Mouse (Mus musculus): ENCODE measurements at regions not wholly inside any gene's neighbourhood (a gene's known extent, or its start where the extent isn't known, plus 50 kb on each side); places are given as distances from the start of the nearest gene placed in this dataset.
A peak's percentile ranks its signal among the peaks of the same experiment; 100 is the strongest.

DNA sequence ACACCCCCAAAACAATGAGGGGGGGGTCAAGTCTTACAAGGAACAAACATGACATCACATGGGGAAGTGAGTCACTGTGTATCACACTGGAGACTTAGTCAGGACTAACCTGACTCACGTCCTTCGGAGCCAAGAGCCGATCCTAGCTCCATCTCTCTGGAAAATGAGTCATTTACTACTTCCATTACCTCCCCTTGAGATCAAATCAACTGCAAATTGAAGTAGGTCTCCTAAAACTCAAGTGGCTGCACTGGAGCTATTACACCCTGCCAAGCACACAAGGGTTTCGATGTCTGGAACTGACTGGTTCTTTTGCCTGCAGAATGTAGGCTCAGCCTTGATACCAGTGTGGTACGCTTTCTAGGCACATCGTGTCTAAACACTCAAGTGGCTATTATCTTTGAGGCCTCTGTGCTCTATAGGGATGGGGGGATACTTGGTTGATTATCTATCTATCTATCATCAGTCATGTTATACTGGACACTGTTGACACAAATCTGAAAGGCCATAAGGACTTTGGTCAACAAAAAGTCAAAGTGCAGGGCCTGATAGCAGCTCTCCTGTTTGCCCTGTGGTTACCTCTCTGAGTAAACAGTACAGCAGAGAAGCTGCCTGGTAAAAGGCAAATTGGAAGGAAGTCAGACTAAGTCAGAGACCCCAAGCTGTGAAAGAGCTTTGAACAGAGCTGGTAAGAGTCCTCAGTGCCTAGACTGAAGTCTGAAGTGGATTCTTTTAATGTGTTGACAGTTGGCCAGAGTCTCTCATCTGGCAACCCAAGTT lies 167.5 kb upstream of the Jmjd1c start:
- H3K4me3 ChIP-seq (ENCODE audit: low read depth, low read length) = no peak overlapping the region
- H3K9me3 ChIP-seq (ENCODE audit: control insufficient read depth, low read length) = no peaks in the 10 kb centered on the region
- no peak for DNase-seq (ENCODE audit: low spot score)
- H3K4me1 ChIP-seq (replicated peaks; ENCODE audit: control insufficient read depth, insufficient read depth, low read length) = no peaks in the 10 kb centered on the region
- no peak overlapping the region for H3K4me2 ChIP-seq
- H3K9ac ChIP-seq (ENCODE audit: low read depth, low read length) = no peak overlapping the region
- H3K27ac ChIP-seq (ENCODE audit: low read depth, low read length) = no peak overlapping the region; the same call in 1 of the 2 replicates
- H3K27me3 ChIP-seq (replicated peaks; ENCODE audit: control insufficient read depth, insufficient read depth, low read length) = peaks cover 3% of the 10 kb centered on the region; the same call in 1 of the 2 replicates
- peak; percentile 58 for ATAC-seq (replicated peaks; ENCODE audit: low FRiP score)
- WGBS = 57% methylated on average over 6 of the region's 6 CpGs
- no peaks in the 10 kb centered on the region for H3K36me3 ChIP-seq (ENCODE audit: control insufficient read depth, insufficient read depth, low read length)

DNA sequence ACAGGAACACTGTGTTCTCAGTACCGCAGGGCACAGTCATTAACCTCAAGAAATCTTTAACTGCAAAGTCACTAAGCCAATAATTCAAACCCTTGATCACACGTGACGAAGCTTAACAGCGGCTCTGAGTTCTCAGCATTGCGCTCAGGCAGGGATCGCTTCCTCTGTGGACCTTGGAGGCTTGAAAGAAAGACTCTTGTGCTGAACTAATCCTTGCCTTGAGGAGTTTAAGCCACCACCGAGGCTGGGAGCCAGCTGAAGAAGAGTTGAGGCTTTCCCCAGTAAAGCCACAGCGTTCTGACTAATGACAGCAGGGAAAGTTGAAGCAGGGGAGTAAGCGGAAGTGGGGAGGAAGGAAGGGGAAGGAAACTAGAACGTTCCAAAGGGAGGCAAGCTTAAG lies 165.4 kb upstream of the Jmjd1c start:
- no peak overlapping the region for H3K9ac ChIP-seq (ENCODE audit: low read depth, low read length)
- H3K27ac ChIP-seq (ENCODE audit: low read depth, low read length) = no peak overlapping the region
- no peak for ATAC-seq (replicated peaks; ENCODE audit: low FRiP score)
- no peaks in the 10 kb centered on the region for H3K36me3 ChIP-seq (ENCODE audit: control insufficient read depth, insufficient read depth, low read length)
- H3K4me3 ChIP-seq (ENCODE audit: low read depth, low read length) = no peak overlapping the region
- H3K27me3 ChIP-seq (replicated peaks; ENCODE audit: control insufficient read depth, insufficient read depth, low read length) = no peaks in the 10 kb centered on the region
- no peaks in the 10 kb centered on the region for H3K4me1 ChIP-seq (replicated peaks; ENCODE audit: control insufficient read depth, insufficient read depth, low read length)
- H3K4me2 ChIP-seq = no peak overlapping the region
- WGBS = 51% methylated on average over 10 of the region's 10 CpGs
- no peak for DNase-seq (ENCODE audit: low spot score)
- H3K9me3 ChIP-seq (ENCODE audit: control insufficient read depth, low read length) = no peaks in the 10 kb centered on the region

DNA sequence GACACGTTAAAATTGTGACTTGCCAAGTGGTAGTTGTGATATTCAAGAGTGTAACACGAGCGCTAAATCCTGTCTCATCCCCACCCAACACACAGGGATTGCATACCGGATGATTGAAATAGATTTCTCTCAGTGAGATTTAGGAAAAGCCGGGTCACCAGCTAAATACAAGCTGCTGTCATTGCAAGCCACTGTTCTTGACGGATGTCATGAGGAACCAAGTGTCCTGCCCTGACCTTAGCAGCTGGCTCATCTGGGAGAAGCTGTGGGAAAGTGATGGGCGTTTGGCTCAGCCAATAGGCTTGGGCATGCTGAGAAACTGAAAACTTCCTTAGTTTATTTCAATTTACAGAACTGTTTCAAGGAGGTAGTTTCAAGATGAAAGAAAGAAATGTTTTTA lies 164.4 kb upstream of the Jmjd1c start:
- no peak overlapping the region for H3K4me2 ChIP-seq
- no peaks in the 10 kb centered on the region for H3K9me3 ChIP-seq (ENCODE audit: control insufficient read depth, low read length)
- H3K9ac ChIP-seq (ENCODE audit: low read depth, low read length) = no peak overlapping the region
- H3K4me1 ChIP-seq (replicated peaks; ENCODE audit: control insufficient read depth, insufficient read depth, low read length) = no peaks in the 10 kb centered on the region
- 73% methylated on average over 7 of the region's 7 CpGs for WGBS
- H3K27me3 ChIP-seq (replicated peaks; ENCODE audit: control insufficient read depth, insufficient read depth, low read length) = no peaks in the 10 kb centered on the region
- no peak for DNase-seq (ENCODE audit: low spot score)
- no peaks in the 10 kb centered on the region for H3K36me3 ChIP-seq (ENCODE audit: control insufficient read depth, insufficient read depth, low read length)
- H3K27ac ChIP-seq (ENCODE audit: low read depth, low read length) = no peak overlapping the region
- no peak overlapping the region for H3K4me3 ChIP-seq (ENCODE audit: low read depth, low read length)
- no peak for ATAC-seq (replicated peaks; ENCODE audit: low FRiP score)

DNA sequence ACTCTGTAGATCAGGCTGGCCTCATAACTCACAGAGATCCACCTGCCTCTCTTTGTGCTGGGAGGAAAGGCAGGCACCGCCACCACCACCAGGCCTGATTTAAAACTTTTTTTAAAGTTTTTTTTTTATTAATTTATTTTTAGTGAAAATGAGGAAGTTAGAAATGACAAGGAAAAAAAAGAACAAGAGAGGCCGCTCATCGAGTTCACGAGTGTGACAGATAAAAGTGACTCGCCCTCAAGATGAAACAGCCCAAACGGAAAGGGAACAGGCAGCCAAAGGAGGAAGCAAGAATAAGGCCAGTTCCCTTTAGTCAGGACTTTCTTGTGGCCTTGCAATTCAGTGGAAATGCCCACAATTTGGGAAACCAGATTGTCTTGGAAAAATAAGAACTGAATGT lies 163.4 kb upstream of the Jmjd1c start:
- Histone ChIP-seq H3K4me3 (ENCODE audit: low read depth, low read length) (no peak overlapping the region), H3K27ac (ENCODE audit: low read depth, low read length) (no peak overlapping the region), H3K27me3 (replicated peaks; ENCODE audit: control insufficient read depth, insufficient read depth, low read length) (no peaks in the 10 kb centered on the region), H3K4me1 (replicated peaks; ENCODE audit: control insufficient read depth, insufficient read depth, low read length) (no peaks in the 10 kb centered on the region), H3K9me3 (ENCODE audit: control insufficient read depth, low read length) (no peaks in the 10 kb centered on the region), H3K36me3 (ENCODE audit: control insufficient read depth, insufficient read depth, low read length) (no peaks in the 10 kb centered on the region), H3K4me2 (no peak overlapping the region), H3K9ac (ENCODE audit: low read depth, low read length) (no peak overlapping the region)
- DNase-seq (ENCODE audit: low spot score) = no peak
- ATAC-seq (replicated peaks; ENCODE audit: low FRiP score) = no peak
- WGBS = 43% methylated on average over 6 of the region's 6 CpGs

DNA sequence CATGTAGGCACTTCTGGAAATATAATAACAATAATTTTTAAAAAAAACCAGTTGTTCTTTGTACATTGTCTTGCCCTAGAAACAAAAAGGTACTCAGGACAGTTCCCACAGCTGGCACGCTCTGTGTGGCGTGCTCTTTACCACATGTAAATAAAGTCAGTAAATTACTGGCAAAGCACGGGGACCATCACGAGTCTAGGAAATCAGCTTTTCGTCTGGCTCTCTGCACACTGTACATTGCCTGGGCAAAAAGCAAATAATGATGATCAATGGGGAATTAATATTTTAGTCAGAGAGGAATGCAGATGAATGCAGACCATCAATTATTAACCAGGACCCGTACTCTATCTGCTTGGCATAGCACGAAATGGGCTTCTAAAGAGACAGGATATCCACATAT lies 162.2 kb upstream of the Jmjd1c start:
- Histone ChIP-seq H3K4me3 (ENCODE audit: low read depth, low read length) (no peak overlapping the region), H3K4me1 (replicated peaks; ENCODE audit: control insufficient read depth, insufficient read depth, low read length) (no peaks in the 10 kb centered on the region), H3K9me3 (ENCODE audit: control insufficient read depth, low read length) (no peaks in the 10 kb centered on the region), H3K36me3 (ENCODE audit: control insufficient read depth, insufficient read depth, low read length) (no peaks in the 10 kb centered on the region), H3K27ac (ENCODE audit: low read depth, low read length) (no peak overlapping the region), H3K9ac (ENCODE audit: low read depth, low read length) (no peak overlapping the region), H3K4me2 (no peak overlapping the region), H3K27me3 (replicated peaks; ENCODE audit: control insufficient read depth, insufficient read depth, low read length) (no peaks in the 10 kb centered on the region)
- DNase-seq (ENCODE audit: low spot score) (no peak), ATAC-seq (replicated peaks; ENCODE audit: low FRiP score) (no peak)
- 85% methylated on average over 7 of the region's 7 CpGs for WGBS

DNA sequence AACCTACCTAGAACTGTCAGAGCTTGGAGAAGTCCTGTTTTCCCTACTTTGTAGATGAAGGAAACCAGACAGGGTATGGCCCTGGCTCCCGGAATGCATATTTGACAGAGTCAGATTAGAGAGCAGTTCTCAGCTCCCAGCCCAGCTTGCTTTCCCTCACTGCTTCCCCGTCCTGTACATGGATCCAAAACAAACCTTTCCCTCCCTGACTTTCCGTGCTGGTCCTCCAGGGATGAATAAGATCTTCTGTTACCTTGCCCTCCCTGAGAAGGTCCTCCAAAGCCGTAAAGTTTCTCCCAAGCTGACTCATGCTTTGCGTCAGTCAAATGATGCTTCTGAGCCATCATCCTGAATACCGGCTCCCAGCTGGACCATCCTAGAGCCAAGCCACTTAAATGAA lies 160.2 kb upstream of the Jmjd1c start:
- 66% methylated on average over 6 of the region's 6 CpGs for WGBS
- Histone ChIP-seq H3K9ac (ENCODE audit: low read depth, low read length) (no peak overlapping the region), H3K9me3 (ENCODE audit: control insufficient read depth, low read length) (no peaks in the 10 kb centered on the region), H3K4me2 (no peak overlapping the region), H3K27ac (ENCODE audit: low read depth, low read length) (no peak overlapping the region), H3K4me1 (replicated peaks; ENCODE audit: control insufficient read depth, insufficient read depth, low read length) (no peaks in the 10 kb centered on the region), H3K4me3 (ENCODE audit: low read depth, low read length) (no peak overlapping the region), H3K27me3 (replicated peaks; ENCODE audit: control insufficient read depth, insufficient read depth, low read length) (no peaks in the 10 kb centered on the region), H3K36me3 (ENCODE audit: control insufficient read depth, insufficient read depth, low read length) (no peaks in the 10 kb centered on the region)
- DNase-seq (ENCODE audit: low spot score) (no peak), ATAC-seq (replicated peaks; ENCODE audit: low FRiP score) (no peak)

DNA sequence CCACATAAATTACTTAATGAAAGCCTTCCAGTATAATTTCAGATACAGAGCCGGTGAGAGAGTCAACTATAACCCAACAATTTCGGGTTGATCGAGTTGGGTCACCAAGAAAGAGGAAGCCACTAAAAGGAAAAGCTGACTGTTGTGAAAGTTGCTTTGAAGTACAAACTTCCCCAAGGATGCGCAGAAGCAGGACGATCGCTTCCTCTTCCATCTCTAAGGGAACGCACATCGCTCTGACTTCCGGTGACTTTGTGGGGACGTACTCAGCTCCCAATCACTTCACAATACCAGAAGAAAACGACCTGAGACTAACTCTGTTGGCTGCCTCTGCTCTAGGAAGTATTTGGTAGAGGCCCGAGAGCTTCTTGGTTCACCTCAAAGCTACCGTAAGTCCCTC lies 158.8 kb upstream of the Jmjd1c start:
- WGBS = 60% methylated on average over 13 of the region's 13 CpGs
- H3K27ac ChIP-seq (ENCODE audit: low read depth, low read length) = no peak overlapping the region
- H3K9me3 ChIP-seq (ENCODE audit: control insufficient read depth, low read length) = no peaks in the 10 kb centered on the region
- no peaks in the 10 kb centered on the region for H3K27me3 ChIP-seq (replicated peaks; ENCODE audit: control insufficient read depth, insufficient read depth, low read length)
- no peaks in the 10 kb centered on the region for H3K36me3 ChIP-seq (ENCODE audit: control insufficient read depth, insufficient read depth, low read length)
- no peaks in the 10 kb centered on the region for H3K4me1 ChIP-seq (replicated peaks; ENCODE audit: control insufficient read depth, insufficient read depth, low read length)
- ATAC-seq (replicated peaks; ENCODE audit: low FRiP score) = no peak
- H3K9ac ChIP-seq (ENCODE audit: low read depth, low read length) = no peak overlapping the region
- DNase-seq (ENCODE audit: low spot score) = no peak
- H3K4me2 ChIP-seq = no peak overlapping the region
- no peak overlapping the region for H3K4me3 ChIP-seq (ENCODE audit: low read depth, low read length)

DNA sequence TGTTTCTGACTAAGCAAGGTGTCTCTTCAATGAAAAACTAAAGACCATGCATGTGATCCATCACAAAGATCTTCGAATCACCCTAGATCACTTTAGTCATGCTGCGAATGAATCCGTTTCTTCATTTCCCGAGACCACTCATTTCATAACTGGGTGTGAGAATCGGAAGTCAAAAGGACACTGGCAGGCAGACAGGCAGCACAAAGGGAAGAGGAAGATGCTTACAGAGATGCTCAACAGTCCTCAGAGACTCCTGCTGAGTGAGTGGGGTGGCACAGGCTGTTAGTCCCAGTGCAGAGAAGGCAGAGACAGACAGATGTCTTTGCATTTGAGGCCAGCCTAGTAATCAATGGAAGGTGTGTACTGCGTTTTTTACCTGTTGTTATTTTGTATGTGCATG lies 155.6 kb upstream of the Jmjd1c start:
- no peak overlapping the region for H3K9ac ChIP-seq (ENCODE audit: low read depth, low read length)
- no peaks in the 10 kb centered on the region for H3K36me3 ChIP-seq (ENCODE audit: control insufficient read depth, insufficient read depth, low read length)
- no peak overlapping the region for H3K4me2 ChIP-seq
- ATAC-seq (replicated peaks; ENCODE audit: low FRiP score) (no peak), DNase-seq (ENCODE audit: low spot score) (no peak)
- no peak overlapping the region for H3K27ac ChIP-seq (ENCODE audit: low read depth, low read length)
- no peak overlapping the region for H3K4me3 ChIP-seq (ENCODE audit: low read depth, low read length)
- no peaks in the 10 kb centered on the region for H3K9me3 ChIP-seq (ENCODE audit: control insufficient read depth, low read length)
- H3K4me1 ChIP-seq (replicated peaks; ENCODE audit: control insufficient read depth, insufficient read depth, low read length) = no peaks in the 10 kb centered on the region
- no peaks in the 10 kb centered on the region for H3K27me3 ChIP-seq (replicated peaks; ENCODE audit: control insufficient read depth, insufficient read depth, low read length)
- 82% methylated on average over 6 of the region's 6 CpGs for WGBS

DNA sequence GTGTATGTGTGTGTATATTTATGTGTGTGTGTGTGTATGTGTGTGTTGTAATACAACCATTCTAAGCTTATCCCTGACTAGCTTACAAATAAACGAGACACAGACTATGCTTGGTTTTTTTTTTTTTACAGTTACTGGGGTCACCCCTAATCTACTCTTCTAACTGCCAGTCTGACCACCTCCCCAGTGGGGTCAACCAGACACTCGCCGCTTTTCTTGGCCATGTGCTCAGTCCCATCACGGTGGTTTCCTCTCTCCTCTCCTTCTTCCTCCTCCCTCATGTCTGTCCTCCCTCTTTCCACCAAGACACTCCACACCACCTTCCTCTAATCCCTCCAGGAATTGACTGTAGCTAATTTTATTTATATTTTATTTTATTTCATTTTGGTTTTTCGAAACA lies 155.0 kb upstream of the Jmjd1c start:
- Histone ChIP-seq H3K36me3 (ENCODE audit: control insufficient read depth, insufficient read depth, low read length) (no peaks in the 10 kb centered on the region), H3K27me3 (replicated peaks; ENCODE audit: control insufficient read depth, insufficient read depth, low read length) (no peaks in the 10 kb centered on the region), H3K4me3 (ENCODE audit: low read depth, low read length) (no peak overlapping the region), H3K9ac (ENCODE audit: low read depth, low read length) (no peak overlapping the region), H3K4me2 (no peak overlapping the region), H3K9me3 (ENCODE audit: control insufficient read depth, low read length) (no peaks in the 10 kb centered on the region), H3K27ac (ENCODE audit: low read depth, low read length) (no peak overlapping the region), H3K4me1 (replicated peaks; ENCODE audit: control insufficient read depth, insufficient read depth, low read length) (no peaks in the 10 kb centered on the region)
- no peak for DNase-seq (ENCODE audit: low spot score)
- WGBS = 72% methylated on average over 5 of the region's 5 CpGs
- no peak for ATAC-seq (replicated peaks; ENCODE audit: low FRiP score)
